Mouse (Mus musculus): ENCODE data around the gene Cd46. TPM values are rescaled to one million over a fixed set of nuclear protein-coding genes. Genes with fewer than 3 reads are reported as not detected.

Gene Cd46
- total and polyA plus RNA-seq, 3 experiments, result 0.03 to 2.8 (median 1.1) TPM

GRCm38 (mm10) chr1:194991654-194992053 is 100.4 kb downstream of the Cd46 start:
- DNase-seq (ENCODE audit: low spot score), result no peak
- Histone ChIP-seq H3K36me3 (replicated peaks) (no peaks in the 10 kb centered on the region), H3K4me3 (ENCODE audit: low read depth, low read length) (no peak overlapping the region), H3K4me1 (ENCODE audit: insufficient read depth, low read depth, low read length) (peaks cover 49% of the 10 kb centered on the region), H3K27me3 (ENCODE audit: insufficient read depth, low read length) (no peaks in the 10 kb centered on the region), H3K9me3 (replicated peaks) (no peaks in the 10 kb centered on the region)
- no peak for TF ChIP-seq GATA1 (IDR thresholded peaks at IDR 0.05; ENCODE audit: borderline replicate concordance, low read length)
- no peak for TF ChIP-seq GATA2 (IDR thresholded peaks at IDR 0.05; ENCODE audit: borderline replicate concordance, low read depth, low read length)
- TF ChIP-seq TAL1 (conservative IDR thresholded peaks at IDR 0.05; ENCODE audit: low read depth, low read length), result no peak
- TF ChIP-seq CTCF (IDR thresholded peaks at IDR 0.05; ENCODE audit: low read depth, low read length), result no peak
- no peak for TF ChIP-seq POLR2AphosphoS5 (IDR thresholded peaks at IDR 0.05; ENCODE audit: insufficient replicate concordance, low read depth, low read length)
- ATAC-seq (ENCODE audit: extremely low read depth, insufficient number of reproducible peaks, low FRiP score, poor library complexity, severe bottlenecking), result no peak

GRCm38 (mm10) chr1:194990976-194991375 is 101.1 kb downstream of the Cd46 start:
- Histone ChIP-seq H3K9me3 (replicated peaks) (no peaks in the 10 kb centered on the region), H3K4me1 (ENCODE audit: insufficient read depth, low read depth, low read length) (peaks cover 52% of the 10 kb centered on the region), H3K27me3 (ENCODE audit: insufficient read depth, low read length) (no peaks in the 10 kb centered on the region), H3K36me3 (replicated peaks) (no peaks in the 10 kb centered on the region), H3K4me3 (ENCODE audit: low read depth, low read length) (no peak overlapping the region)
- DNase-seq (ENCODE audit: low spot score), result no peak
- TF ChIP-seq GATA1 (IDR thresholded peaks at IDR 0.05; ENCODE audit: borderline replicate concordance, low read length) (no peak), CTCF (IDR thresholded peaks at IDR 0.05; ENCODE audit: low read depth, low read length) (no peak), POLR2AphosphoS5 (IDR thresholded peaks at IDR 0.05; ENCODE audit: insufficient replicate concordance, low read depth, low read length) (no peak), GATA2 (IDR thresholded peaks at IDR 0.05; ENCODE audit: borderline replicate concordance, low read depth, low read length) (no peak), TAL1 (conservative IDR thresholded peaks at IDR 0.05; ENCODE audit: low read depth, low read length) (no peak)
- ATAC-seq (ENCODE audit: extremely low read depth, insufficient number of reproducible peaks, low FRiP score, poor library complexity, severe bottlenecking), result no peak

GRCm38 (mm10) chr1:194989024-194989423 is 103.0 kb downstream of the Cd46 start:
- H3K4me1 ChIP-seq (ENCODE audit: insufficient read depth, low read depth, low read length), result peaks cover 57% of the 10 kb centered on the region
- ATAC-seq (ENCODE audit: extremely low read depth, insufficient number of reproducible peaks, low FRiP score, poor library complexity, severe bottlenecking), result no peak

More at GRCm38 (mm10) chr1:194989024-194989423, 103.0 kb downstream of the Cd46 start:
- TF ChIP-seq TAL1 (conservative IDR thresholded peaks at IDR 0.05; ENCODE audit: low read depth, low read length) (no peak), GATA2 (IDR thresholded peaks at IDR 0.05; ENCODE audit: borderline replicate concordance, low read depth, low read length) (no peak), CTCF (IDR thresholded peaks at IDR 0.05; ENCODE audit: low read depth, low read length) (no peak), POLR2AphosphoS5 (IDR thresholded peaks at IDR 0.05; ENCODE audit: insufficient replicate concordance, low read depth, low read length) (no peak), GATA1 (IDR thresholded peaks at IDR 0.05; ENCODE audit: borderline replicate concordance, low read length) (no peak)
- Histone ChIP-seq H3K27me3 (ENCODE audit: insufficient read depth, low read length) (no peaks in the 10 kb centered on the region), H3K36me3 (replicated peaks) (no peaks in the 10 kb centered on the region), H3K9me3 (replicated peaks) (no peaks in the 10 kb centered on the region), H3K4me3 (ENCODE audit: low read depth, low read length) (no peak overlapping the region)
- DNase-seq (ENCODE audit: low spot score), result no peak

Other genes starting within 250 kb of the Cd46 start
- gene Cd34, start 153.4 kb downstream of the Cd46 start, total RNA-seq (2014; fragmentation: Nextera tagmentation), result 0.29 and 0.45 TPM in 2 replicates
- gene Cd34, start 153.4 kb downstream of the Cd46 start, total RNA-seq (2017), result 0.70 and 0.93 TPM in 2 replicates
- 0.29 and 0.34 TPM in 2 replicates for gene Cd34, start 153.4 kb downstream of the Cd46 start, polyA plus RNA-seq (2012)
- gene Cr1l, start 39.3 kb upstream of the Cd46 start, total RNA-seq (2014; fragmentation: Nextera tagmentation), result 34.9 and 55.5 TPM in 2 replicates
- gene Cr1l, start 39.3 kb upstream of the Cd46 start, total RNA-seq (2017), result 99.1 and 101 TPM in 2 replicates
- gene Cr1l, start 39.3 kb upstream of the Cd46 start, polyA plus RNA-seq (2012), result 3.2 and 3.5 TPM in 2 replicates
- gene Cr2, start 84.5 kb upstream of the Cd46 start, total RNA-seq (2014; fragmentation: Nextera tagmentation), result not detected in 2 replicates
- gene Cr2, start 84.5 kb upstream of the Cd46 start, total RNA-seq (2017), result 0.12 and 0.38 TPM in 2 replicates
- gene Cr2, start 84.5 kb upstream of the Cd46 start, polyA plus RNA-seq (2012), result not detected in 2 replicates

All from G1E (cell line).